Mouse (Mus musculus) spleen, postnatal 36 days (tissue): ENCODE data around the gene Lmo3.

Experiments
- DNase-seq, 2 experiments: peaks; one replicate each; pipeline ENCODE4 v3.0.0; 2022; ENCODE audit warnings: low spot score in 2 of 2, mixed read lengths in 1 of 2

Lmo3 gene

GRCm38 (mm10) chr6:138422671-138423321 lies 159.0 kb downstream of the Lmo3 start:
- DNase-seq = no peak

- no peak for DNase-seq
Measured at GRCm38 (mm10) chr6:138421931-138422531, 159.7 kb downstream of the Lmo3 start.

- DNase-seq = no peak
Measured at GRCm38 (mm10) chr6:138421191-138421613, 160.6 kb downstream of the Lmo3 start.

- no peak for DNase-seq
Measured at GRCm38 (mm10) chr6:138420536-138420891, 161.3 kb downstream of the Lmo3 start.

- no peak for DNase-seq
Measured at GRCm38 (mm10) chr6:138419871-138420535, 161.8 kb downstream of the Lmo3 start.

- no peak for DNase-seq
Measured at GRCm38 (mm10) chr6:138412075-138412474, 169.7 kb downstream of the Lmo3 start.

- DNase-seq = no peak
Measured at GRCm38 (mm10) chr6:138402031-138402430, 179.7 kb downstream of the Lmo3 start.

GRCm38 (mm10) chr6:138398836-138399235 lies 182.9 kb downstream of the Lmo3 start:
- no peak for DNase-seq

- DNase-seq = no peak
Measured at GRCm38 (mm10) chr6:138391085-138391484, 190.7 kb downstream of the Lmo3 start.

GRCm38 (mm10) chr6:138388168-138388936 lies 193.4 kb downstream of the Lmo3 start:
- DNase-seq = no peak

GRCm38 (mm10) chr6:138383208-138383607 lies 198.6 kb downstream of the Lmo3 start:
- no peak for DNase-seq

- no peak for DNase-seq
Measured at GRCm38 (mm10) chr6:138371176-138371575, 210.6 kb downstream of the Lmo3 start.

GRCm38 (mm10) chr6:138364111-138364510 lies 217.7 kb downstream of the Lmo3 start:
- DNase-seq = no peak

- DNase-seq = no peak
Measured at GRCm38 (mm10) chr6:138350587-138351345, 231.0 kb downstream of the Lmo3 start.

GRCm38 (mm10) chr6:138346558-138346957 lies 235.2 kb downstream of the Lmo3 start:
- no peak for DNase-seq

GRCm38 (mm10) chr6:138335858-138336257 lies 245.9 kb downstream of the Lmo3 start:
- DNase-seq = no peak

GRCm38 (mm10) chr6:138333991-138334390 lies 247.8 kb downstream of the Lmo3 start:
- no peak for DNase-seq

GRCm38 (mm10) chr6:138325744-138326400 lies 255.9 kb downstream of the Lmo3 start:
- no peak for DNase-seq

- no peak for DNase-seq
Measured at GRCm38 (mm10) chr6:138325145-138325544, 256.6 kb downstream of the Lmo3 start.

- no peak for DNase-seq
Measured at GRCm38 (mm10) chr6:138323325-138323724, 258.4 kb downstream of the Lmo3 start.

GRCm38 (mm10) chr6:138320190-138320737 lies 261.5 kb downstream of the Lmo3 start:
- DNase-seq = no peak
